Mouse (Mus musculus) lung, postnatal 0 days (tissue): ENCODE measurements around the gene Sgsm3. TPM values are rescaled to one million over a fixed set of nuclear protein-coding genes. Genes with fewer than 3 reads are reported as not detected.

Experiments
- ATAC-seq: fragments of 200-750 bp; cut with Nextera tagmentation; 2 replicates; pipeline ENCODE4 v1.8.0; 2017; ENCODE audit warnings: moderate library complexity
- DNase-seq: peaks from one replicate; pipeline ENCODE4 v3.0.0-alpha.2; 2016; ENCODE audit warnings: low spot score
- H3K27ac ChIP-seq: fragments of 300-500 bp; sonication (generic); 2 replicates; pipeline ENCODE4 v1.5.1; 2014; ENCODE audit warnings: antibody characterized with exemption, mild to moderate bottlenecking, low read length, mixed read lengths
- H3K27me3 ChIP-seq: fragments of 300-500 bp; sonication (generic); replicated peaks from 2 replicates; pipeline ENCODE4 v1.6.1; 2014; ENCODE audit warnings: low read length, mixed read lengths; ENCODE audit not compliant: insufficient read depth
- H3K36me3 ChIP-seq: fragments of 300-500 bp; sonication (generic); 2 replicates; pipeline ENCODE4 v1.6.1; 2014; ENCODE audit warnings: low read length, mixed read lengths; ENCODE audit not compliant: insufficient read depth
- H3K4me1 ChIP-seq: fragments of 300-500 bp; sonication (generic); 2 replicates; pipeline ENCODE4 v1.6.1; 2014; ENCODE audit warnings: antibody characterized with exemption, low read depth, low read length, mixed read lengths; ENCODE audit not compliant: insufficient read depth
- H3K4me2 ChIP-seq: fragments of 300-500 bp; sonication (generic); replicated peaks from 2 replicates; pipeline ENCODE4 v1.6.1; 2014; ENCODE audit warnings: low read depth, mild to moderate bottlenecking, low read length, moderate library complexity, mixed read lengths
- H3K4me3 ChIP-seq: fragments of 300-500 bp; sonication (generic); 2 replicates; pipeline ENCODE4 v1.5.1; 2014; ENCODE audit warnings: low read depth, low read length
- H3K9ac ChIP-seq: fragments of 300-500 bp; sonication (generic); replicated peaks from 2 replicates; pipeline ENCODE4 v1.6.1; 2014; ENCODE audit warnings: low read depth, mild to moderate bottlenecking
- H3K9me3 ChIP-seq: fragments of 300-500 bp; sonication (generic); 2 replicates; pipeline ENCODE4 v1.6.1; 2016; ENCODE audit warnings: low read length, mixed read lengths
- CTCF ChIP-seq: IDR thresholded peaks from 2 replicates; pipeline ENCODE4 v1.5.1; 2016; ENCODE audit warnings: antibody characterized with exemption, mild to moderate bottlenecking
- EP300 ChIP-seq: IDR thresholded peaks from 2 replicates; pipeline ENCODE4 v1.6.1; 2016; ENCODE audit warnings: antibody characterized with exemption, mild to moderate bottlenecking, control low read depth
- WGBS: fragments of 180-500 bp; shearing (Covaris S2); extraction: QIAGEN DNeasy Blood & Tissue Kit; methylation state at CpG from one replicate; pipeline ENCODE4 v1.1.7; 2014; 5-methylcytosine and 5-hydroxymethylcytosine counted together
- polyA plus RNA-seq: library from polyadenylated mRNA; unstranded; fragments of >200 nt; fragmentation: Nextera tagmentation; extraction: Ambion mirVana; gene quantifications from 2 replicates; pipeline ENCODE4 v1.2.1, GENCODE M21; 2015

Gene Sgsm3
- polyA plus RNA-seq, 1 experiment from 2014 or later = 38.5 TPM

- H3K27ac ChIP-seq = no peak overlapping the region
- no peak for DNase-seq
- H3K9ac ChIP-seq = no peak overlapping the region
- no peak for TF ChIP-seq CTCF
- no peak for TF ChIP-seq EP300
- H3K4me2 ChIP-seq = no peak overlapping the region
- 90% methylated on average over 8 of the region's 8 CpGs for WGBS
- H3K36me3 ChIP-seq = 0 out of 2 replicates have a peak, but pooled peaks cover 6% of the 10 kb centered on the region
- no peak for ATAC-seq
- H3K27me3 ChIP-seq = no peaks in the 10 kb centered on the region
- H3K4me1 ChIP-seq = no peaks in the 10 kb centered on the region
- H3K9me3 ChIP-seq = no peaks in the 10 kb centered on the region
- no peak overlapping the region for H3K4me3 ChIP-seq
Measured at GRCm38 (mm10) chr15:81007905-81008304, 30.3 kb downstream of the Sgsm3 start.

GRCm38 (mm10) chr15:81008689-81009123, 31.1 kb downstream of the Sgsm3 start:
- no peaks in the 10 kb centered on the region for H3K9me3 ChIP-seq
- no peaks in the 10 kb centered on the region for H3K27me3 ChIP-seq
- H3K4me3 ChIP-seq = no peak overlapping the region
- H3K9ac ChIP-seq = no peak overlapping the region
- H3K4me1 ChIP-seq = no peaks in the 10 kb centered on the region
- ATAC-seq (peak; percentile 37; the same call in 1 of the 2 replicates), DNase-seq (peak; percentile 57)
- no peak overlapping the region for H3K27ac ChIP-seq
- WGBS = 62% methylated on average over 10 of the region's 10 CpGs
- H3K4me2 ChIP-seq = no peak overlapping the region
- peaks cover 14% of the 10 kb centered on the region; the same call in 1 of the 2 replicates for H3K36me3 ChIP-seq
- TF ChIP-seq EP300 (no peak), CTCF (peak; percentile 67)

GRCm38 (mm10) chr15:81010114-81010513, 32.5 kb downstream of the Sgsm3 start:
- H3K9me3 ChIP-seq = no peaks in the 10 kb centered on the region
- H3K9ac ChIP-seq = no peak overlapping the region
- TF ChIP-seq EP300 = no peak
- TF ChIP-seq CTCF = no peak
- no peaks in the 10 kb centered on the region for H3K4me1 ChIP-seq
- ATAC-seq (no peak), DNase-seq (no peak)
- H3K4me3 ChIP-seq = no peak overlapping the region
- no peak overlapping the region for H3K27ac ChIP-seq
- WGBS = 88% methylated on average over 7 of the region's 7 CpGs
- peaks cover 21% of the 10 kb centered on the region; the same call in 1 of the 2 replicates for H3K36me3 ChIP-seq
- H3K4me2 ChIP-seq = no peak overlapping the region
- H3K27me3 ChIP-seq = no peaks in the 10 kb centered on the region

- H3K4me2 ChIP-seq = no peak overlapping the region
- 63% methylated on average over 3 of the region's 3 CpGs for WGBS
- no peaks in the 10 kb centered on the region for H3K9me3 ChIP-seq
- DNase-seq = no peak
- H3K27me3 ChIP-seq = no peaks in the 10 kb centered on the region
- no peak for TF ChIP-seq CTCF
- TF ChIP-seq EP300 = no peak
- H3K4me1 ChIP-seq = no peaks in the 10 kb centered on the region
- H3K4me3 ChIP-seq = no peak overlapping the region
- no peak overlapping the region for H3K27ac ChIP-seq
- H3K9ac ChIP-seq = no peak overlapping the region
- no peak for ATAC-seq
- peaks cover 27% of the 10 kb centered on the region; the same call in 1 of the 2 replicates for H3K36me3 ChIP-seq
Measured at GRCm38 (mm10) chr15:81011523-81011922, 34.0 kb downstream of the Sgsm3 start.

- TF ChIP-seq CTCF = no peak
- no peak for TF ChIP-seq EP300
- DNase-seq (no peak), ATAC-seq (no peak)
- peaks cover 34% of the 10 kb centered on the region; the same call in 1 of the 2 replicates for H3K36me3 ChIP-seq
- H3K27me3 ChIP-seq = no peaks in the 10 kb centered on the region
- no peaks in the 10 kb centered on the region for H3K4me1 ChIP-seq
- H3K9me3 ChIP-seq = no peaks in the 10 kb centered on the region
- no peak overlapping the region for H3K4me2 ChIP-seq
- 90% methylated on average over 4 of the region's 4 CpGs for WGBS
- H3K9ac ChIP-seq = no peak overlapping the region
- H3K4me3 ChIP-seq = no peak overlapping the region
- no peak overlapping the region for H3K27ac ChIP-seq
Measured at GRCm38 (mm10) chr15:81012359-81012758, 34.8 kb downstream of the Sgsm3 start.

GRCm38 (mm10) chr15:81013186-81013585, 35.6 kb downstream of the Sgsm3 start:
- H3K36me3 ChIP-seq = peaks cover 42% of the 10 kb centered on the region; the same call in 1 of the 2 replicates
- DNase-seq (no peak), ATAC-seq (no peak)
- no peak overlapping the region for H3K27ac ChIP-seq
- no peak overlapping the region for H3K4me2 ChIP-seq
- H3K4me3 ChIP-seq = no peak overlapping the region
- no peaks in the 10 kb centered on the region for H3K27me3 ChIP-seq
- TF ChIP-seq CTCF = no peak
- TF ChIP-seq EP300 = no peak
- no peaks in the 10 kb centered on the region for H3K9me3 ChIP-seq
- 86% methylated on average over 7 of the region's 7 CpGs for WGBS
- no peaks in the 10 kb centered on the region for H3K4me1 ChIP-seq
- no peak overlapping the region for H3K9ac ChIP-seq
